Comparison of ENCODE assay signal across 23 mouse cellular contexts in the genomic region with DNA sequence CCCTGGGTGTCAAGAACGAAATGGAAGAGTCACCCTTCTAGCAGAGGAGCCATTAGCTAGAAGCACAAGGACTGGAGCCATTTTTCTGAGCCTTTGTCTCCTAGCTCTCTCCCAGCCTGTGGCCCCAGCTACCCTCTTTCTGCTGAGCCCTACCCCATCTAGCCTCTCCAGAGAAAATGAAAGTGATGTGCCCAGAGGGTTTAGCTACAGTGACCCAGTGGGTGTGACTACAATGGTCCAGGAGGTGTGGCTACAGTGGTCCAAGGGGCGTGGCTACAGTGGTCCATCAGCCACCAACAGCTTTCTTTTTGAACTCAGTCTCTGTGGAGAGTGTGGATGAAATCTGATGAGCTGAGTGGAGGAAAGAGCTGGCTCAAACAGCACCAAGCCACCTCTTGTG. TPM values are rescaled to one million over a fixed set of nuclear protein-coding genes. Genes with fewer than 3 reads are reported as not detected.
DNase-seq lines count a peak whose midpoint lies in the region; ATAC-seq and TF ChIP-seq lines count a peak whose summit lies in the region.
"Had no signal": no experiment of that assay in that cellular context is flagged by ENCODE, and none has a peak within 500 bp of the region (broad histone marks: within the 10 kb centered on the region; RNA-seq: fewer than 3 reads in every experiment).

No protein-coding gene starts in this region.

- no peak overlapping the region for H3K4me2 ChIP-seq in lung, embryonic 14.5 days
- no peak overlapping the region for H3K4me2 ChIP-seq in hindbrain, embryonic 13.5 days
- H3K4me2 ChIP-seq: hindbrain, embryonic 14.5 days; intestine, embryonic 15.5 days; midbrain, embryonic 13.5 days; neural tube, embryonic 13.5 days had no signal

- no peak overlapping the region for H3K9ac ChIP-seq in lung, embryonic 14.5 days
- H3K9ac ChIP-seq in hindbrain, embryonic 13.5 days, result no peak overlapping the region
- H3K9ac ChIP-seq: hindbrain, embryonic 14.5 days; intestine, embryonic 15.5 days; midbrain, embryonic 13.5 days; neural tube, embryonic 13.5 days had no signal

- no peaks in the 10 kb centered on the region for H3K27me3 ChIP-seq in lung, embryonic 14.5 days (ENCODE audit: insufficient read depth, low read length)
- no peaks in the 10 kb centered on the region for H3K27me3 ChIP-seq in hindbrain, embryonic 13.5 days
- H3K27me3 ChIP-seq: intestine, embryonic 15.5 days; midbrain, embryonic 13.5 days; neural tube, embryonic 13.5 days had no signal

- H3K4me1 ChIP-seq in lung, embryonic 14.5 days (ENCODE audit: insufficient read depth), result no peaks in the 10 kb centered on the region
- H3K4me1 ChIP-seq in hindbrain, embryonic 13.5 days (replicated peaks), result no peaks in the 10 kb centered on the region
- H3K4me1 ChIP-seq: intestine, embryonic 15.5 days; neural tube, embryonic 13.5 days had no signal

- TF ChIP-seq CTCF in lung, embryonic 14.5 days (IDR thresholded peaks at IDR 0.05; ENCODE audit: low read depth), result no peak

- peak; percentile 44 for DNase-seq in lung, embryonic 14.5 days
- DNase-seq in lung, postnatal 4 days, result no peak
- peak; percentile 20 for DNase-seq in Muller cell, postnatal 12 days (ENCODE audit: inconsistent ontology term)
- no peak for DNase-seq in frontal cortex, postnatal 10 days (ENCODE audit: low spot score in 2 of 2)
- no peak for DNase-seq in adrenal gland, postnatal 4 days (ENCODE audit: low spot score in 2 of 2)
- DNase-seq: adrenal gland, adult 2 months; cerebellum, postnatal 10 days; gastrocnemius, adult 2 months; heart, postnatal 10 days; right cerebral cortex, postnatal 14 days; thymus, adult 2 months had no signal

- H3K36me3 ChIP-seq in lung, embryonic 14.5 days (ENCODE audit: insufficient read depth), result no peaks in the 10 kb centered on the region
- no peaks in the 10 kb centered on the region for H3K36me3 ChIP-seq in hindbrain, embryonic 13.5 days
- H3K36me3 ChIP-seq: embryonic facial prominence, embryonic 10.5 days; heart, embryonic 10.5 days; intestine, embryonic 15.5 days; limb, embryonic 10.5 days; midbrain, embryonic 13.5 days; neural tube, embryonic 13.5 days had no signal

- H3K27ac ChIP-seq in lung, embryonic 14.5 days (ENCODE audit: low read depth), result no peak overlapping the region
- H3K27ac ChIP-seq in hindbrain, embryonic 13.5 days, result no peak overlapping the region
- H3K27ac ChIP-seq: embryonic facial prominence, embryonic 10.5 days; gastrocnemius, adult 2 months; heart, embryonic 10.5 days; hindbrain, embryonic 14.5 days; intestine, embryonic 15.5 days; layer of hippocampus, adult 2 months; limb, embryonic 10.5 days; macrophage; midbrain, embryonic 13.5 days; neural tube, embryonic 13.5 days had no signal

- H3K4me3 ChIP-seq in lung, embryonic 14.5 days (ENCODE audit: low read depth, low read length), result no peak overlapping the region
- no peak overlapping the region for H3K4me3 ChIP-seq in hindbrain, embryonic 13.5 days
- H3K4me3 ChIP-seq: embryonic facial prominence, embryonic 10.5 days; gastrocnemius, adult 2 months; heart, embryonic 10.5 days; intestine, embryonic 15.5 days; layer of hippocampus, adult 2 months; limb, embryonic 10.5 days; midbrain, embryonic 13.5 days; neural tube, embryonic 13.5 days had no signal

- no peaks in the 10 kb centered on the region for H3K9me3 ChIP-seq in lung, embryonic 14.5 days (ENCODE audit: low read depth, low read length)
- no peaks in the 10 kb centered on the region for H3K9me3 ChIP-seq in hindbrain, embryonic 13.5 days
- H3K9me3 ChIP-seq: embryonic facial prominence, embryonic 10.5 days; heart, embryonic 10.5 days; intestine, embryonic 15.5 days; limb, embryonic 10.5 days; midbrain, embryonic 13.5 days; neural tube, embryonic 13.5 days had no signal

- no peak for ATAC-seq in lung, embryonic 14.5 days (ENCODE audit: insufficient read depth)
- peak; percentile 74 to 80 for ATAC-seq in hematopoietic stem cell, adult 5-6 weeks (replicated peaks in 1 of 2; ENCODE audit: insufficient read depth in 1 of 2, low FRiP score in 2 of 2, low TSS enrichment in 1 of 2, low read depth in 1 of 2, poor library complexity in 2 of 2, severe bottlenecking in 2 of 2)
- no peak for ATAC-seq in hindbrain, embryonic 13.5 days (ENCODE audit: low FRiP score)
- ATAC-seq: CD4-positive, CD25-positive, alpha-beta regulatory T cell, adult 4 months; intestine, embryonic 15.5 days; midbrain, embryonic 13.5 days had no signal

- 38% methylated on average over 2 of the region's 2 CpGs for WGBS in lung, embryonic 14.5 days
- 55% methylated on average over 2 of the region's 2 CpGs for WGBS in hindbrain, embryonic 13.5 days

RNA-seq across cellular contexts. Expression of a gene that starts 53.9 kb away (rescaled TPM):
- 19.4 and 19.7 TPM in 2 replicates for polyA plus RNA-seq in lung, embryonic 14.5 days (2014; fragmentation: Nextera tagmentation; extraction: Ambion mirVana)
- total RNA-seq in hematopoietic stem cell, adult 5-6 weeks (2017), result 1.6 and 2.6 TPM in 2 replicates
- total RNA-seq in adrenal gland, postnatal 4 days (2021), result 10 to 100 TPM; 34.4 to 44.0 TPM
- 82.8 and 86.5 TPM in 2 replicates for polyA plus RNA-seq in hindbrain, embryonic 13.5 days (2015; fragmentation: Nextera tagmentation; extraction: Ambion mirVana)

Comparison
In these comparisons a context has a peak if more than half of its experiments do, and no peak if none do; other contexts are left out.
1. DNase-seq: peak in lung, embryonic 14.5 days (single experiment) and Muller cell, postnatal 12 days (single experiment); none in lung, postnatal 4 days (0 of 2), frontal cortex, postnatal 10 days (0 of 2) and adrenal gland, postnatal 4 days (0 of 2).
2. ATAC-seq: peak in hematopoietic stem cell, adult 5-6 weeks (2 of 2); none in lung, embryonic 14.5 days (single experiment) and hindbrain, embryonic 13.5 days (single experiment).